Mouse (Mus musculus) liver (tissue): Measurements from ENCODE around the gene Cdnf.

Experiments
- DNase-seq: peaks from one replicate; pipeline ENCODE4 v3.0.0-alpha.2; 2020; ENCODE audit warnings: mixed read lengths

Gene Cdnf

DNA sequence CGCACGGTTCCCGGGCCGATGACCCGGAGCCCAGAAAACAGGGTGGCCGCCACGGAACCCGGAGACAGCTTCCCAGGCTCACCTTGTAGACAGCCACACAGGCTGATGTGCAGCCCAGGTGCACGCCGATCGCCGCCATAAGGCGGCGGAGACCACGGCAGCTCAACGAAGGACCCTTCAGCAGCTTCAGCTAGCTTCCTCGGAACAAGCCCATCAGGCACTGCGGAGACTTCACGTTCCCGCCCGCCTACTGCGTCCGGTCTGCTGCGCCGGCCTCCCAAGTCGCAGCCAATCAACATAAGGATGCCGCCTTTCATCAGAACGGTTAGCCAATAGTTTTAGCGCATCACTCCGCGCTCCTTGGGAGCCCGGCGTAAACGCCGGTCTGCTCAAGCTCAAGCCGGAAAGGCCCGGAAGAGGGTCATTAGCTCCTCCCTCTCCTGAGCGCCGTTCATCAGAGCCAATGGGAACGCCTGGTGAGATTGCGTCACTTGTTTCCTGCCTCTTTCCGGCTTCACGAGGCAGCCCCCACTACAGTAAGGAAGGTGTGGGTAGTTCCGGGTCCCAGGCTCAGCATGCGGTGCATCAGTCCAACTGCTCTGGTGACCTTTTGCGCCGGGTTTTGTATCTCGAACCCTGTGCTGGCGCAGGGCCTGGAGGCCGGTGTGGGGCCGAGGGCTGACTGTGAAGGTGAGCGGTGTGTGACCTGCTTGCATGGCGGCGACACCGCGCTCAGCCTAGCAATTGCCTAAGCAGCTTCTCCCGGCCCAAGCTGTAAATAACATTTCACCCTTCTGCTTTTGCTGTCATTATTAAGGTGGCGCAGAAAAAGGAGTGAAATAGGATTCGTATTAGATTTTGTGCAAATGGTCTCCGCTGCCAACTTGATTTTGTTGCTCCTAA lies at the start of gene Cdnf, which contains the start of the genes Gm45902 and Hspa14:
Gene Cdnf (plus strand): TSS at position 479 of the 903 bp plus-strand sequence.
Gene Gm45902 (minus strand): TSS at position 239 of the 903 bp plus-strand sequence.
Gene Hspa14 (minus strand): TSS at position 263 of the 903 bp plus-strand sequence.
- peak; percentile 96 for DNase-seq

DNA sequence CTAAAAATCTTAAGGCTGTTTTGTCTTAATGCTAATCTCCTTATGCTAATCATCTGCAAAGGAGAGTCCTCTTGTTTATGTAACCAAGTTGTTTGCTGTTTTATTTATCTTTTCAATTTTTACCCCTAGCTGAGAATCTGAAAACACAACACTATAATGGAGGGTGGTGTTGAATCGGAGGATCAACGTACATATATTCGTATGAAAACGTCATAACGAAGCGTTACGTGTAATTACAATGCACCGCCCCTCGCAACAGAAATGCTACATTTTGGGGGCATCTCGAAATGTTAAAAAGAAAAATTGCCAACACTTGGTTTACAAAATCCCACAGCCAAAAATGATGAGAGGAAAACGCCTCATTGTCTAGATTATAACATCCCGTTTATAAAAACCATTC lies 38.9 kb upstream of the Cdnf start:
- DNase-seq = no peak

DNA sequence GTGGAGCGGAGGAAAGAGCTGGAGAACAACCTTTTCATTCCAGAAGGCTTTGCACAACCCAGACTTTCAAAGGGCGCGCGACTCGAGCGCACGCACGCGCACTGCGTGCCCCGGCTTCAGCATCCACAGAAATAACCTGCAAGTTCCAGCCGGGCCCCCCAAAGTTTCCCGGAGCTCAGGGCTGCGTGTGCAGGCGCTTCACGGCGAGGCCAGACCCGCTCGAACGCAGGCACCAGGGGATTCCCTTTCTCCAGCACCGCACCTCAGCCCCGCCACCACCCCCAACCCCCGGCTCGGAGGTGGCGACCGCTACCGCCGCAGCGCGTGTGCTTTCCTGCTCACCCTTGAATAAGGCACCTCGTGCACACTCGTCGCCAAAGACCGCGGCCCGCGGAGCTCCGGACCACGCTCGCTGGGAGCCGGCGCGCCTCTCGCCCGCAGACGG lies 38.4 kb upstream of the Cdnf start:
- DNase-seq = peak; percentile 78

DNA sequence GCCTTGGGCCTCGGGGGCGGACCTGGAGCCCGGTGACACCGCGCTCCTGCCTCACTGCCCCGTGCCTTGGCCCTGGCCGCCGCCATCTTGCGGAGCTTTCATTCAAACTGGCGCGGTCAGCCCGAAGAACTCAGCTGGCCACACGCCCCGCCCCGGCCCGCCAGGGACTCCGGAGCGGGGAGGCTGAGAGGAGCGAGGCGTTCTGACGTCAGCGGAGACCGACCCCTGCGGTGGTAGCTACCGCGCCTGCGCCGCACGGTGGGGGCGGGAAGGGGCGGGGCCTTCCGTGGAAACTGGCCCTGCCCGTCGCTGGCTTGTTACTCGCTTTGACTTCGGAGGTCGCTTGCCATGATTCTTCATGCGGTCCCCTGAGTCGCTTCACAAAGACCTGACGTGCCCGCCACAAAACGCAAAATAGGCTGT lies 38.0 kb upstream of the Cdnf start, which contains the start of gene Suv39h2:
Gene Suv39h2 (minus strand): TSS at position 171 of the 423 bp plus-strand sequence.
- DNase-seq = peak; percentile 98

DNA sequence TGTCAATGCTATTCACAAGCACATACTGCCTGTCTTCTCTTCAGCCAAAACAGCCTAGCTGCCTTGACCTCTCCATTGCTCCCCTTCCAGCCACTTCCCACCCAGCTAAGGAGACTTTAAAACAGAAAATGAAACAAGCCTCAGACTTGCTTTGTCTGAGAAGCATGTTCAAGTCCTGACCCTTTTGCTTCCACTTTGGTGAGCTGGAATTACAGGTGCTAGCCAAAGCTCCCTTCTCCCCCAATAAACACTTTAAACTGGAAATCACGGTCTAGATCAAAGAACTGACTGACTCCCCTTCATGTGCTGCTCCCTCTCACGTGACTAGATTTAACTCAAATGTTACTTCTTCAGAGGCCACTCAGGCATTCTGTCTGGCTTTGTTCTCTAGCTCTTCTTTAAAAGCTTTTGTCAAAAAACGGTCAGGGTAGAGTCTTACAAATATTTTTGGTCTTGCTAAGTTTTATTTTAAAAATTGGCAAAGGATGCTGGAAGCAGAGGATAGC lies 37.0 kb upstream of the Cdnf start:
- DNase-seq = no peak

DNA sequence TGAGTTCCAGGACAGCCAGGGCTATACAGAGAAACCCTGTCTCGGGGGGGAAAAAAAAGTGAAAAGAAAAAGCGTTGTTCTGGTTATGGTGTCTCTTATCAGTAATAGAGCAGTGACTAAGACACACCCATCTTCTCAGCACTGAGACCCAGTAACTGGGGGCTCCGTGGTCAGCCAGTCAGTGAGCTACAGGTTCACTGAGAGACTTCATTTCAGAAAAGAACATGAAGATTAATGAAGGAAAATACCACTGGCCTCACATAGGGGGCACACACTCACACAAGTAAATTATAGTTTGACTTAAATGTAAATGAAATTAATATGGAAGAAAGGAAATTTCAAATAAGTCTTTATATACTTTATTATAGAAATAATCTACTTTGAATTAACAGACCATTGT lies 32.6 kb upstream of the Cdnf start:
- DNase-seq = peak; percentile 38

DNA sequence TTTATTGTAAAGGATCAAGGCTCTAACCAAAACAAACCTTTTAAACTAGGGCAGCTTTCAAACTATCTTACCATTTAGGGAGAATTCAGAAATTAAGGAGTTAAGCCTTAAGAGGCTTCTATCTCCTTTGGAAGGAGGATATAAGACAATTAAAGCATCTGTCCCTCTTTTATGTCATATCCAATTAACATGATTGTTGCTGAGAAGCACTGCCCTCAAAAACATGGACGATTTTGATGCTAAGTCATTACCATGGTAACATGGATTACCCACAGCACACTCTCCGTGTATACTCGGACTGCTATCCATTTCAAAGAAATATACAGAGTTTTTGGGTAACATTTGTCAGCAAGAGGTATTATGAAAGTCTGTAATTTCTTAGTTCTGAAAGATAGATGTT lies 23.0 kb upstream of the Cdnf start:
- DNase-seq = no peak

DNA sequence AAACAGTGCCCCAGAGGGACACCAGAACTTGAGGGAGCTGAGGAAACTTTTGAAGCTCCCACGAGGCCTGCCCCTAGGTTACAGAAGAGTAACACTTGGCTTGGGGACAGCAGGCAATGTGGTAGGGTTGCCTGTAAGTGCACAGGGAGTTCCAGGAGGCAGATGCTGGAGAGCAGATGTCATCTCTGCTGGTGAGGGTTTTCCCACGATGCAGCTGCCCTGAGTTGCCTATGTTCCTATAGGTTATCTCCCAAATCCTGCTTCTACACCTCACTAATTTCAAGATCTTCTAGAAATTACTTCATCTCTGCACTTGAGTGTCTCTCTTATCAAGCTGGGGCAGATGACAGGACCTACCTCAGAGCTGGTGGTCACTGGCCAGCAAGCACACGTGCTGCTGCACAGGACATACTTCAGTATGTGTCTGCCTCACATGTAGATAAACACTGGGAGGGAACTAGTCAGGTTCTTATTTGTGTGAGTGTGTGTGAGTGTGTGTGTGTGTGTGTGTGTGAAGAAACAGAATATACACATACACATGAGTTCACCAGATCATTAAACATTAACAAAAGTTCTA lies 18.9 kb upstream of the Cdnf start:
- no peak for DNase-seq

DNA sequence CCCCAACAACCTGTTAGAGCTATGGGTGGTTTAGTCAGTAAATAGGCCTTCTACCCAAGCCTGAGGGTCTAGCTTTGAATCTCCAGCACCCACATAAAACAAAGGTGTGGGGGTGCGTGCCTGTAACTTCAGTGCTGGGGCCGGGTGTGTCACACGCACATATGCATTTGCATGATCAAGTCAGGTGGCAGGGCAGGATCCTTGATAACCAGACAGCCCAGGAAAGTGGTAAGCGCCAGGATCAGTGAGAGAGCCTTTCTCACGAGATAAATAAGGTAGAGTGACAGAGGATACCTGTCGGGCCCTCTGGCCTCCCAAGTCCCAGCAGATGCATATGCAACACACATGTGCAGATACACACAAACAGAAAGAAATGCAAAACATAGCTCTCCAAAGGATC lies 13.3 kb upstream of the Cdnf start:
- DNase-seq = peak; percentile 16

DNA sequence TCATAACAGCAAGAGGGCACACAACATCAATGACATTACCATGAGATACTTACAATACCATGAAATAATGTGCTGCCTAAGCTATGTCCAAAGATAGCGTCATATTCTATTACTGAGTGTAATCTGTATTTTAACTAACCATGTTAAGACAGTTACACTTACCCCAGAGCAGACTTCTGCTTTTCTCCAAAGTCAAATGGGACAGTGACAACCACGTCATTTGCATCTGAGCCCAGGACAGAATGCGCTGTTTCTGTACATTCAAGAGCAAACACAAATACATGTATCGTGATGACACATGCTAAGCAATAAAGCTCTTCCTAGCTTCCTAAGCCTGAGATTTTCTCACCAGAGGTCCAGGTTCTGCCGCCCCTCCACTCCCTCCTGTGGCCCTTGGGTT lies 11.9 kb upstream of the Cdnf start:
- no peak for DNase-seq

DNA sequence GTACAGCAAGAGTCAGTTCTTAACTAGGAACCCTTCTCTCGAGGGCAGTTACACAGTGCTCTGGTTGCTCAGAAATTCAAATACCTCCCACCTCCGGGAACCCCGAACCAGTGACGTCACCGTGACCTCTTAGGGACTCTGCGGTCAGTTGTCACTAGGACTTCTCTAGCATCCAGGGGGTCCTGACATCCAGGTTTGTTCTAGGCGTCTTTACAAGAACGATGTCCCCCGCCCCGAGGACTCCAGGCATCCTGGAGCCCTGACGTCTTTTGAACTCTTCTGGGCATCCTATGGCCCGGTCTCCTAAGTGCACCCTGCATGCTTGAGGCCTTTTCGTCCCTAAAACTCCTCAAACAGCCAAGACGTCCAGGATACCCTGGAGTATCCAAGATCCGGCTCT lies 754 bp upstream of the Cdnf start:
- DNase-seq = peak; percentile 60

DNA sequence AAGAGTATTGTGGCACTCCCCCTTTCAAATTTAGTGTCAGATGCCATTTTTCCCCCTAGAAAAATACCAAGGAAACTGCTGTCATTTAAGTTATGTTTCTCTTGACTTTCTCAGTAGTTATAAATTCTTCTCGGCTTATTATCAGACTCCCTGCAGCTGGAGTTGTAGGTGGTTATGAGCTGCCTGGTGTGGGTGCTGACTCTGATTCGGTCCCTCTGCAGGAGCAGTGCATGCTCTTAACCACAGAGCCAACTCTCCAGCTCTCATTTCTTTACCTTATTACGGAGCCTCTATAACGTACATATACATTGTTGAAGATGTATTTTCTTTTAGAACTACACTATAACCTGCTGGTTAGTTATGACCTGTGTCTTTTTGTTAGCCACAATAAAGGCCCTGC lies 9.7 kb downstream of the Cdnf start:
- no peak for DNase-seq

DNA sequence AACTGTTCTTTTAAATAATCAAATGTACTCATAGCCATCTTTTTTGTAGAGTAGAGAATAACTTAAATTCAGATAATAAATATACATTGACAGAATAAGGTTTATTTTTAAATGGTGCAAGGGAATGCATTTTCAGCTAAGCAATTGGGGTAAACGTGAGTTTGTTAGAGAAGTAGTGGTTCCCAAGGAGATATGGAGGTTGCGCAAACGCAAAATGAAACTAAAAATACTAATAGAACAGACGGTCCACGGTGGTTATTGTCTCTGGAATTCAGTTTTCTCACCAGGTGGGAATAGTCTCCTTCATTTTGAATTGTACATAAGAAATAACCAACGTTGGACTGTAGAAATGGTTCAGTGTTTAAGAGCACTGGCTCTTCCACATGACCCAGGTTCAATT lies 13.5 kb downstream of the Cdnf start:
- no peak for DNase-seq

DNA sequence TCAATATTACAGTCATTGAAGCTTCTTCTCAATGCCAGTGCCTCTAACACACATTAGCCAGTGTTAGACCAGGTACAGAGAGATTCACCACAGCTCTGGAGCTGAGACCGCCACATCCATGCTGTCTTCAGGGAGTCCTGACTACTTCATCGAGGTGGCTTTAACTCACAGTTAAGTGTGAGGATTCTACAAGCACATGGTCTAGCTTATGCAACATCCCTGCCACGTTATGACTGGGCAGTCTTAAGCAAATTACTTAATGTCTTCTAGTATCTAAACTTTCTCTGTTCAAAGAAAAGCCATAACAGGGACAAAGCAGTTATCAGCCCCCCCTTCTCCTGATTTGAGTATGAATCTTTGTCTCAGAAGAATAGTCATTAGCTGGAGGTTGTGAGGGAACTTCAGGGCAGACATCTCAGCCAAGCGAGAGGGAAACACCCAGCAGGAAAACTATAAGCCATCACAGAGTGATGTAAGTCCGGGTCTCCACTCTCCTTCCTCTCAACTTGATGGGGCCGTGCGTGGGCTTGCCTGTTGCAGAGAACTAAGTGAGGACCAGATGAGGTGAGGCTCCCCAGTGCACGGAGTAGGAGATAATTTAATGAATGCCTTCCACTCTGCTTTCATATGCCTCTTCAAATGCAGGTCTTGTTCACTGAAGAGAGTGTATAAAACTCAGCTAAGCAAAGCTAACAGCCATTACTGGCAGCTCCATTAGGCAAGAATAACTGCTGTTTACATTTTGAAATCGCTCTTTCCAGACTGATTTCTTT lies 28.7 kb downstream of the Cdnf start:
- DNase-seq = no peak

DNA sequence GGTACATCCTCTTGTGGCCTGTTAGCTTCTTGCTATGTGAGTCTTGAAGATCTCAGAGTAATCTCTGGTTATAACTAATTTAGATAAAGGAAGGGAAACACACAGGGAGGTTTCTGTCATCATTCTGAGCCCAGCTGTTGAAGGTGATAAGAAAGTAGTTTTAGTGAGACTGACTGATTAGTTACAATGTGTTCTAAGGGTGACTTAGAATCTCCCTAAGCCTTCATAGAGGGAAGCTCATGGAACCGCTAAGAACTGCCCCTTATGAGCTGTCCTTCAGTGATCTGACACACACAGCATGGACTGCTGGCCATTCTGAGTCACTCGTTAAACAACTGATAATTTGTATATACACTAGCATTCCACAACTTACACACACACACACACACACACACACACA lies 33.2 kb downstream of the Cdnf start:
- DNase-seq = no peak

DNA sequence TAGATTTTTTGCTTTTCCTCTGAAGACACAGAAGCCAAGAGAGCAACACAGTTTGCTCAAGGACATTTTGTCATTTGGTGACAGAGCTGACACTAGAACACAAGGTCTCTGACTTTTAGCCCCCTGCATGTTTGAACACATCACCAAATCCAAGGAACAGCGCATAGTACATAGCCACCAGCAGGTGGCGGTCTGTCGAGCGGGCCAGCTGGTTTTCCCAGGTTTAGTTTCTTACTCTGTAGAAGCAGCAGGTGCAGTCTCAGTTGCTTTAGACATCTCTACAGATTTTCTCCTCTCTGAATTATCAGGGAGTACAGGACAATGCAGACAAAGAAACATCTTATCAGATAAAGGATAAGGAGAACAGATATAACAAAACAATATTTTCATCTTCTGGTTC lies 33.8 kb downstream of the Cdnf start:
- DNase-seq = peak; percentile 43

DNA sequence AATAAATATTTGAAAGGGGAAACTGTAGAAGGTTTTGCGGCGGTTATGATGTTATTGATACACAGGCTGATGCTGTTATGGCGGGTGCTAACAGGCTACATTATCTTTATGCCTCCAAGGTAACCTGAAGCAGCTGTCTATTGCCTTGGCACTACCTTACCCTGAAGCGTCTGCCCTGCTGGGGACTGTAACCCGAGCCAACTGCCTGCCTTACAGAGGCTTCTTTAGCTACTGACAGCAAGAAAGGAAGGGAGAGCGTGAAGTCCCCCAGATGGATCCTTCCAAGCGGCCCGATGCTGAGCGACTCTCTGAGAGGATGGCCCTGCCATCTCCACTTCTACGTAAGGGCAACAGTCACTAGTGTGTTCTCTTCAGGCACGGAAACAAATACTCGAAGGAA lies 57.4 kb downstream of the Cdnf start, which contains the start of gene Fam107b:
Gene Fam107b (plus strand): TSS at position 303 of the 400 bp plus-strand sequence.
- no peak for DNase-seq

DNA sequence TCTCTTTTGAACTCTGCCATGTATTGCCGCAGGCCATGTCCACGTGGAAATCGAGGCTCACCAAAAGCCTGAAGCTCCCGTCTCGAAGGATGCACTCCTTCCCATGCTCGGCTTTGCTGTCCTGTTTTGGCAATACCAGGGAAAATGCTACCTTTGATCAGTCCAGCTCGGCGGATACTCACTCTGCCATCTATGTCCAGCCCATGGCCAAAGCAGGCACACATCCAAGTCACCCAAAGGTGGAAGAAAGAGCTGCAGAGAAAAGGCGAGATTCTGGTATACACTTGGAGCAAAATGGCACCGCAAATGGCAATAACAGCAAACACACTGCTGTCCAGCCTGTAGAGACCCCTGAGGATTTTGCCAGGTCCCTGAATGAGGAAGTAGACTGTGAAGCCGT lies 57.8 kb downstream of the Cdnf start:
- DNase-seq = no peak

DNA sequence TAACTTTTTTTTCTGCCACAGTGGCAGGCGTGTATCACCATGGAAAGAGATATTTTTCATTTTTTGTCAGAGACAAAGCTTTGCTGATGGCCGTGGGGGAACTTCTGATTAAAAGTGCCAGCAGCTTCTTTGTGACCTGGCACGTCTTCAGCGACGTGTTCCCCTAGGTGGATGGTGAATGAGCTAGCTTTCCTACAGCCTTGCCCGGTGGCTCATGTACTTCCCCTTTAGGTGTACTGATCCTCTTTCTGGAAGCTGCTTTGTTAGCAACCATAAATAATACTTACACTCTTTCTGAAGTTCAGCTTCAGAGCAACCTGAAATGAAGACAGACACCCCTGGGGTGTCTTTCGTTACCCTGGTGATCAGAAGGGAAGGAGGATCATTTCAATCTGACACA lies 61.1 kb downstream of the Cdnf start:
- no peak for DNase-seq

DNA sequence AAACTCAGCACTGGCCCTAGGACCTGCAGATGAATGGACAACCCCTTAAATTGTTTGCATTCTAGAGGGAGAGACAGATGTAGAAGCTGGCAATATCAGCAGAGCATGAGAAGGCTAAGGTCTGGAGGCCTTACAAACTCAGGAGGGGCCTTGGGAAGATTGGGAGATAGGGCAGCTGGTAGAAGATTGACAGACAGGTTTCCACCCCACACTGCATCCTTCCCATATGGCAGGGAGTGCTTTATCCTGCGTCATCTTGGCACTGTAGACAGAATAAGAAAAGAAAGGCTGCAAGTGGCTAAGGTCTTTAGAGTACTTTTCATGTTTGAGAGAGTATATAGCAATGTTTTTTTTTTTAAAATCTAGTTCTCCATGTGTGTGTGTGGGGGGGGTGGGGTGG lies 62.3 kb downstream of the Cdnf start:
- no peak for DNase-seq
